Mouse (Mus musculus) midbrain, embryonic 16.5 days (tissue): ENCODE data around the gene Dpf2. TPM values are rescaled to one million over a fixed set of nuclear protein-coding genes. Genes with fewer than 3 reads are reported as not detected.
A peak's percentile ranks its signal among the peaks of the same experiment; 100 is the strongest.

Source experiments
- ATAC-seq: fragments of 200-750 bp; cut with Nextera tagmentation; 2 replicates; pipeline ENCODE4 v1.8.0; 2017; ENCODE audit warnings: moderate TSS enrichment
- H3K27ac ChIP-seq: fragments of 300-500 bp; sonication (generic); 2 replicates; pipeline ENCODE4 v1.5.1; 2014; ENCODE audit warnings: mild to moderate bottlenecking, low read length, mixed read lengths
- H3K27me3 ChIP-seq: fragments of 300-500 bp; sonication (generic); 2 replicates; pipeline ENCODE4 v1.6.1; 2014; ENCODE audit warnings: low read depth, low read length, mixed read lengths; ENCODE audit not compliant: control insufficient read depth, insufficient read depth
- H3K36me3 ChIP-seq: fragments of 300-500 bp; sonication (generic); 2 replicates; pipeline ENCODE4 v1.6.1; 2014; ENCODE audit warnings: mild to moderate bottlenecking, low read length, moderate library complexity, mixed read lengths; ENCODE audit not compliant: control insufficient read depth, insufficient read depth
- H3K4me1 ChIP-seq: fragments of 300-500 bp; sonication (generic); 2 replicates; pipeline ENCODE4 v1.6.1; 2014; ENCODE audit warnings: mild to moderate bottlenecking, low read length, mixed read lengths; ENCODE audit not compliant: control insufficient read depth, insufficient read depth
- H3K4me2 ChIP-seq: fragments of 300-500 bp; sonication (generic); 2 replicates; pipeline ENCODE4 v1.6.1; 2014; ENCODE audit warnings: mild to moderate bottlenecking, low read length, mixed read lengths
- H3K4me3 ChIP-seq: fragments of 300-500 bp; sonication (generic); 2 replicates; pipeline ENCODE4 v1.5.1; 2014; ENCODE audit warnings: low read depth, mild to moderate bottlenecking, low read length, moderate library complexity, mixed read lengths
- H3K9ac ChIP-seq: fragments of 300-500 bp; sonication (generic); 2 replicates; pipeline ENCODE4 v1.6.1; 2014; ENCODE audit warnings: low read depth, low read length, mixed read lengths
- H3K9me3 ChIP-seq: fragments of 300-500 bp; sonication (generic); replicated peaks from 2 replicates; pipeline ENCODE4 v1.6.1; 2014; ENCODE audit warnings: mild to moderate bottlenecking, low read length, mixed read lengths; ENCODE audit not compliant: control insufficient read depth, poor library complexity, severe bottlenecking
- WGBS: fragments of 180-500 bp; shearing (Covaris S2); extraction: QIAGEN DNeasy Blood & Tissue Kit; methylation state at CpG from one replicate; pipeline ENCODE4 v1.1.7; 2014; 5-methylcytosine and 5-hydroxymethylcytosine counted together
- polyA plus RNA-seq: library from polyadenylated mRNA; unstranded; fragments of >200 nt; fragmentation: Nextera tagmentation; extraction: Ambion mirVana; gene quantifications from 2 replicates; pipeline ENCODE4 v1.2.1, GENCODE M21; 2015

Dpf2 gene
- polyA plus RNA-seq, 1 experiment from 2014 or later, result 105 TPM

- 0 out of 2 replicates have a peak, but pooled peaks cover 4% of the 10 kb centered on the region for H3K36me3 ChIP-seq
These were observed 38.8 kb upstream of the Dpf2 start for GRCm38 (mm10) chr19:5951631-5952030.

GRCm38 (mm10) chr19:5950218-5950617, 37.4 kb upstream of the Dpf2 start:
- Histone ChIP-seq H3K27me3 (no peaks in the 10 kb centered on the region), H3K9me3 (no peaks in the 10 kb centered on the region), H3K4me1 (no peaks in the 10 kb centered on the region), H3K4me2 (no peak overlapping the region), H3K9ac (no peak overlapping the region), H3K36me3 (0 out of 2 replicates have a peak, but pooled peaks cover 4% of the 10 kb centered on the region), H3K4me3 (no peak overlapping the region), H3K27ac (no peak overlapping the region)
- no peak for ATAC-seq
- 93% methylated on average over 11 of the region's 11 CpGs for WGBS

More at GRCm38 (mm10) chr19:5951631-5952030, 38.8 kb upstream of the Dpf2 start:
- H3K4me3 ChIP-seq, result no peak overlapping the region
- no peak overlapping the region for H3K4me2 ChIP-seq
- no peaks in the 10 kb centered on the region for H3K27me3 ChIP-seq
- no peaks in the 10 kb centered on the region for H3K4me1 ChIP-seq
- no peak for ATAC-seq
- H3K27ac ChIP-seq, result no peak overlapping the region
- WGBS, result 91% methylated on average over 16 of the region's 16 CpGs
- H3K9ac ChIP-seq, result no peak overlapping the region
- H3K9me3 ChIP-seq, result no peaks in the 10 kb centered on the region

GRCm38 (mm10) chr19:5945891-5946290, 33.1 kb upstream of the Dpf2 start:
- Histone ChIP-seq H3K27ac (no peak overlapping the region), H3K9ac (no peak overlapping the region; the same call in 1 of the 2 replicates), H3K9me3 (no peaks in the 10 kb centered on the region), H3K27me3 (no peaks in the 10 kb centered on the region), H3K4me1 (no peaks in the 10 kb centered on the region), H3K4me2 (no peak overlapping the region), H3K36me3 (peaks cover 4% of the 10 kb centered on the region; the same call in 1 of the 2 replicates), H3K4me3 (no peak overlapping the region)
- WGBS, result 85% methylated on average over 8 of the region's 8 CpGs
- ATAC-seq, result no peak

- no peaks in the 10 kb centered on the region for H3K27me3 ChIP-seq
- no peak overlapping the region for H3K9ac ChIP-seq
- H3K9me3 ChIP-seq, result no peaks in the 10 kb centered on the region
- no peak overlapping the region for H3K4me2 ChIP-seq
- H3K27ac ChIP-seq, result no peak overlapping the region
- no peaks in the 10 kb centered on the region; the same call in 1 of the 2 replicates for H3K4me1 ChIP-seq
- H3K4me3 ChIP-seq, result no peak overlapping the region
- peaks cover 2% of the 10 kb centered on the region; the same call in 1 of the 2 replicates for H3K36me3 ChIP-seq
- 86% methylated on average over 7 of the region's 7 CpGs for WGBS
- no peak for ATAC-seq
These were observed 32.2 kb upstream of the Dpf2 start for GRCm38 (mm10) chr19:5945027-5945426.

- ATAC-seq, result no peak
- 76% methylated on average over 8 of the region's 8 CpGs for WGBS
- no peak overlapping the region for H3K4me3 ChIP-seq
- no peaks in the 10 kb centered on the region for H3K9me3 ChIP-seq
- no peak overlapping the region for H3K4me2 ChIP-seq
- no peak overlapping the region for H3K9ac ChIP-seq
- no peaks in the 10 kb centered on the region for H3K27me3 ChIP-seq
- no peaks in the 10 kb centered on the region; the same call in 1 of the 2 replicates for H3K36me3 ChIP-seq
- no peaks in the 10 kb centered on the region; the same call in 1 of the 2 replicates for H3K4me1 ChIP-seq
- H3K27ac ChIP-seq, result no peak overlapping the region
These were observed 31.3 kb upstream of the Dpf2 start for GRCm38 (mm10) chr19:5944145-5944544.

- H3K4me2 ChIP-seq, result no peak overlapping the region
- H3K4me1 ChIP-seq, result no peaks in the 10 kb centered on the region; the same call in 1 of the 2 replicates
- H3K9me3 ChIP-seq, result no peaks in the 10 kb centered on the region
- H3K4me3 ChIP-seq, result no peak overlapping the region
- H3K27me3 ChIP-seq, result no peaks in the 10 kb centered on the region
- ATAC-seq, result no peak
- H3K36me3 ChIP-seq, result no peaks in the 10 kb centered on the region; the same call in 1 of the 2 replicates
- H3K27ac ChIP-seq, result no peak overlapping the region
- H3K9ac ChIP-seq, result no peak overlapping the region
- WGBS, result 92% methylated on average over 15 of the region's 15 CpGs
These were observed 30.6 kb upstream of the Dpf2 start for GRCm38 (mm10) chr19:5943404-5943803.

- Histone ChIP-seq H3K4me2 (no peak overlapping the region), H3K9me3 (no peaks in the 10 kb centered on the region), H3K9ac (no peak overlapping the region), H3K4me1 (peaks cover 3% of the 10 kb centered on the region; the same call in 1 of the 2 replicates), H3K27ac (no peak overlapping the region), H3K36me3 (no peaks in the 10 kb centered on the region; the same call in 1 of the 2 replicates), H3K27me3 (no peaks in the 10 kb centered on the region), H3K4me3 (no peak overlapping the region)
- 93% methylated on average over 7 of the region's 7 CpGs for WGBS
- ATAC-seq, result no peak
These were observed 29.8 kb upstream of the Dpf2 start for GRCm38 (mm10) chr19:5942581-5942980.

- 91% methylated on average over 10 of the region's 10 CpGs for WGBS
- ATAC-seq, result no peak
- Histone ChIP-seq H3K4me2 (no peak overlapping the region), H3K4me3 (no peak overlapping the region), H3K27ac (no peak overlapping the region), H3K27me3 (no peaks in the 10 kb centered on the region), H3K36me3 (no peaks in the 10 kb centered on the region; the same call in 1 of the 2 replicates), H3K9me3 (no peaks in the 10 kb centered on the region), H3K4me1 (peaks cover 3% of the 10 kb centered on the region; the same call in 1 of the 2 replicates), H3K9ac (no peak overlapping the region)
These were observed 27.8 kb upstream of the Dpf2 start for GRCm38 (mm10) chr19:5940656-5941055.

GRCm38 (mm10) chr19:5940173-5940572, 27.4 kb upstream of the Dpf2 start:
- 63% methylated on average over 4 of the region's 4 CpGs for WGBS
- Histone ChIP-seq H3K9me3 (no peaks in the 10 kb centered on the region), H3K27ac (peak overlapping the region; percentile 38), H3K36me3 (no peaks in the 10 kb centered on the region; the same call in 1 of the 2 replicates), H3K27me3 (no peaks in the 10 kb centered on the region), H3K9ac (no peak overlapping the region), H3K4me3 (no peak overlapping the region), H3K4me2 (no peak overlapping the region), H3K4me1 (peaks cover 3% of the 10 kb centered on the region; the same call in 1 of the 2 replicates)
- ATAC-seq, result no peak
